Mouse (Mus musculus) heart, postnatal 0 days (tissue): Measurements from ENCODE around the gene Acvrl1. TPM values are rescaled to one million over a fixed set of nuclear protein-coding genes. Genes with fewer than 3 reads are reported as not detected.

Experiments used
- ATAC-seq: fragments of 200-750 bp; cut with Nextera tagmentation; 2 replicates; pipeline ENCODE4 v1.8.0; 2017; ENCODE audit warnings: low read depth, moderate number of reproducible peaks, moderate library complexity; ENCODE audit not compliant: insufficient read depth
- DNase-seq: peaks from one replicate; pipeline ENCODE4 v3.0.0-alpha.2; 2016; ENCODE audit warnings: low spot score
- H3K27ac ChIP-seq: fragments of 300-500 bp; sonication (generic); 2 replicates; pipeline ENCODE4 v1.5.1; 2014; ENCODE audit warnings: low read depth, mild to moderate bottlenecking
- H3K27me3 ChIP-seq: fragments of 300-500 bp; sonication (generic); 2 replicates; pipeline ENCODE4 v1.6.1; 2014; ENCODE audit warnings: low read length, mixed read lengths; ENCODE audit not compliant: control insufficient read depth, insufficient read depth
- H3K36me3 ChIP-seq: fragments of 300-500 bp; sonication (generic); replicated peaks from 2 replicates; pipeline ENCODE4 v1.6.1; 2014; ENCODE audit warnings: low read length, mixed read lengths; ENCODE audit not compliant: control insufficient read depth, insufficient read depth
- H3K4me1 ChIP-seq: fragments of 300-500 bp; sonication (generic); 2 replicates; pipeline ENCODE4 v1.6.1; 2014; ENCODE audit warnings: antibody characterized with exemption; ENCODE audit not compliant: control insufficient read depth, insufficient read depth
- H3K4me2 ChIP-seq: fragments of 300-500 bp; sonication (generic); 2 replicates; pipeline ENCODE4 v1.6.1; 2014; ENCODE audit warnings: low read depth, mild to moderate bottlenecking, low read length, moderate library complexity
- H3K4me3 ChIP-seq: fragments of 300-500 bp; sonication (generic); 2 replicates; pipeline ENCODE4 v1.5.1; 2014; ENCODE audit warnings: low read depth, low read length
- H3K9ac ChIP-seq: fragments of 300-500 bp; sonication (generic); replicated peaks from 2 replicates; pipeline ENCODE4 v1.6.1; 2014; ENCODE audit warnings: low read depth, low read length, mixed read lengths
- H3K9me3 ChIP-seq: fragments of 300-500 bp; sonication (generic); replicated peaks from 2 replicates; pipeline ENCODE4 v1.6.1; 2016; ENCODE audit warnings: low read length; ENCODE audit not compliant: control insufficient read depth
- CTCF ChIP-seq: IDR thresholded peaks from 2 replicates; pipeline ENCODE4 v1.5.1; 2016; ENCODE audit warnings: antibody characterized with exemption, control low read depth, low read depth
- EP300 ChIP-seq: IDR thresholded peaks from 2 replicates; pipeline ENCODE4 v1.6.1; 2016; ENCODE audit warnings: antibody characterized with exemption, low read depth
- WGBS: fragments of 180-500 bp; shearing (Covaris S2); extraction: QIAGEN DNeasy Blood & Tissue Kit; methylation state at CpG from one replicate; pipeline ENCODE4 v1.1.7; 2014; 5-methylcytosine and 5-hydroxymethylcytosine counted together
- polyA plus RNA-seq: library from polyadenylated mRNA; unstranded; fragments of >200 nt; fragmentation: Nextera tagmentation; extraction: Ambion mirVana; gene quantifications from 2 replicates; pipeline ENCODE4 v1.2.1, GENCODE M21; 2015
- total RNA-seq: library from RNA; depleted of rRNA; stranded (reverse); fragments of >200 nt; gene quantifications from 2 replicates; pipeline ENCODE4 v1.2.3, GENCODE M21; 2014; ENCODE audit warnings: low replicate concordance

The Acvrl1 gene
- total and polyA plus RNA-seq, 2 experiments from 2014 or later: 9.3 to 36.0 TPM

DNA sequence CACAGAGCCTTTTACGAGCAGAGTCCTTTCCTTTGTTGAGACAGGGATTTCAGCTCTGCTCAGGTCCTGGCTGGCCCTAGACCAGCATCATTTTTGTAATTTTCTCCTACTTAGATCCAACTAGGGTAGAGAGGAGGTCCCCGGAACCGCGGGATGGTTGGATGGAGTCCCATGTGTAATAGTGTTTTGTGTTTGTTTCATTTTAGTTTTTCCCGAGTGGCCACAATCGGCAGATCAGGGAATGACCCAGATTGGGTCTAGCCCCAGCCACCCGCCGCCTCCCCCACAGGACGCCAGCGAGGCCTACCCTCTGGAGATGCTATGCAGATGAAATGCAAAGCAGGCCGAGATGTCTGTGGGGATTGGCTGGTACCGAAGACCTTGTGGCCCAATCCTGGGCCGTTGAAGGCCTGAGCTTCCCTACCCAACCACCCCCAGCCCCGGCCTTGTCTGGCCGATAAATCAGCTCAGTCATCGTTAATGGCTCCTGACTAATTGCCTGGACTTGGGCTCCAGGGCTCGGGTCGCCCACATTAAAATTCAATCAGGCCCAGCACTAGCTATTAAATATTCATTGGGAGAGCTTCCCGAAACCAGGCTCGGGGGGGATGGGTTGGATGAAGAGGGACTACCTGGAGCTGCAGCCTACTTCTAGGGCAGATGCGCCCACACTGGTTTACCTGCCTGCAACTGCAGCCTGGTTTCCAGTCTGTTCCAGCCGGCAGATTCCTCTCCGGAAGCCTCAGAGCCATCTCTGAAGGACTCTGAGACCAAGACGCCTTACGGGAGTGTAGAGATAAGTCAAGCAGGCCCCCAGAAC is 35.3 kb upstream of the Acvrl1 start:
- Histone ChIP-seq H3K9ac (no peak overlapping the region), H3K27ac (no peak overlapping the region), H3K27me3 (0 out of 2 replicates have a peak, but pooled peaks cover 6% of the 10 kb centered on the region), H3K4me3 (no peak overlapping the region), H3K4me2 (no peak overlapping the region), H3K9me3 (no peaks in the 10 kb centered on the region), H3K4me1 (no peaks in the 10 kb centered on the region; the same call in 1 of the 2 replicates), H3K36me3 (no peaks in the 10 kb centered on the region)
- no peak for DNase-seq
- TF ChIP-seq CTCF (no peak), EP300 (no peak)
- 41% methylated on average over 25 of the region's 25 CpGs for WGBS
- ATAC-seq: no peak

DNA sequence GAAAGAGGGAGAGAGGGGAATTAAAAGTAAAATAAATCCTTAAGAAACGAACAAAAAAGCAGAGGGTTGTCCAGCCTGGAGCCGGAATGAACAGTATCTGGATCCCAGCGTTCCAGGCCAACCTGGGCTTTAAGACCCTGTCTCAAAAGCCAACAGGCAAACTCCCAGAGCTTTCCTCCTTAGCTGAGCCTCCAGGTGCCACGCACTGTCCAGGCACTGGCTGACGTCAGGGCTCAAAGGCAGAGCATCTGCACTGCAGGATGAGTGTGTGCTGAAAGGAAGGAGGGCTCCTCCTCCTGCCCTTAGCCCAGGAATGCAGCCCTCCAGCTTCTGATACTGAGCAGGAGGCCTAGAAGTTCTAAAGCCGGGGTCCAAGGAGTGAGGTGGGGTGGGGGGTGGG is 34.3 kb upstream of the Acvrl1 start:
- H3K4me1 ChIP-seq: no peaks in the 10 kb centered on the region; the same call in 1 of the 2 replicates
- H3K36me3 ChIP-seq: no peaks in the 10 kb centered on the region
- no peak overlapping the region for H3K9ac ChIP-seq
- H3K27me3 ChIP-seq: peaks cover 9% of the 10 kb centered on the region; the same call in 1 of the 2 replicates
- no peak overlapping the region for H3K4me2 ChIP-seq
- DNase-seq (no peak), ATAC-seq (no peak)
- 47% methylated on average over 6 of the region's 6 CpGs for WGBS
- TF ChIP-seq EP300: no peak
- TF ChIP-seq CTCF: no peak
- H3K9me3 ChIP-seq: no peaks in the 10 kb centered on the region
- no peak overlapping the region for H3K4me3 ChIP-seq
- H3K27ac ChIP-seq: no peak overlapping the region

DNA sequence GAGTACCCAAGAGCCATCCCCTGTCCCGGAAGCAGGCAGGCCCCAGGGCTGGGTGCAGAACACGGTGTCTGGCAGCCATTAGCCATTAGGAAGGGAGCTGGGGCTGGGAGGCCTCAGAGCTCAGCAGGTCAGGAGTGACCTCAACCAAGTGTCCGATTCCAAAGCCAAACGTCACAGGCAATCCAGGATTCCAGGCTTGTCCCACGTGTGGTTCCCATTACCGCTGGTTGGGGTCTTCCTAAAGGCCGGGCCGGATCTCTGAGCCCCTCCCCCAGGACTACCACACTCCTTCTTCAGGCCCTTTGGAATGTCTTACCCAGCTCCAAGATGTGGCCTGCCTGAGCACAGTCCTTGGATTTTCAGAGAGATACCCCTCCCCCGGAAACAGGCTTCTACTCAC is 33.3 kb upstream of the Acvrl1 start:
- Histone ChIP-seq H3K9ac (no peak overlapping the region), H3K4me1 (no peaks in the 10 kb centered on the region; the same call in 1 of the 2 replicates), H3K27ac (no peak overlapping the region), H3K27me3 (peaks cover 16% of the 10 kb centered on the region; the same call in 1 of the 2 replicates), H3K4me2 (no peak overlapping the region), H3K9me3 (no peaks in the 10 kb centered on the region), H3K4me3 (no peak overlapping the region), H3K36me3 (no peaks in the 10 kb centered on the region)
- DNase-seq: no peak
- 65% methylated on average over 9 of the region's 9 CpGs for WGBS
- no peak for ATAC-seq
- no peak for TF ChIP-seq CTCF
- TF ChIP-seq EP300: no peak

DNA sequence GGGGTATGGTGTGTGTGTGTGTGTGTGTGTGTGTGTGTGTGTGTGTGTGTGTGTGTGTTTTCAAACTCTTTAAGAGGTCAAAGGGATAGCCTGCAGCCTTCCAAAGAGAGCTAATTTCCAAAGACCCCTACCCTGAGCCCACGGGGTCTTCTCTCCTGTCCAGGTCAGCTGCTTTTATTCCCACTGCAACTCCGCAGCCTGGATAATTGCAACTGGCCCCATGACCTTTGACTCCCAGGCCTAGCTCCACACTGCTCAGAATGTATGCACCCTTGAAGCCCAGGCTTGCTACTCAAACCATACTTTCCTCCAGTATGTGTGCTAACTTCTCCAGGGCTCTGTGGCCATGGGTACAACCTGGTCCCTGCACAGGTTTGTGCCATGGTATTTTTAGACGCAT is 32.9 kb upstream of the Acvrl1 start:
- Histone ChIP-seq H3K27ac (no peak overlapping the region), H3K4me2 (no peak overlapping the region), H3K4me3 (no peak overlapping the region), H3K27me3 (peaks cover 16% of the 10 kb centered on the region; the same call in 1 of the 2 replicates), H3K4me1 (no peaks in the 10 kb centered on the region; the same call in 1 of the 2 replicates), H3K9me3 (no peaks in the 10 kb centered on the region), H3K36me3 (no peaks in the 10 kb centered on the region), H3K9ac (no peak overlapping the region)
- DNase-seq: peak; percentile 2
- no peak for ATAC-seq
- 78% methylated on average over 3 of the region's 3 CpGs for WGBS
- TF ChIP-seq EP300 (no peak), CTCF (no peak)

DNA sequence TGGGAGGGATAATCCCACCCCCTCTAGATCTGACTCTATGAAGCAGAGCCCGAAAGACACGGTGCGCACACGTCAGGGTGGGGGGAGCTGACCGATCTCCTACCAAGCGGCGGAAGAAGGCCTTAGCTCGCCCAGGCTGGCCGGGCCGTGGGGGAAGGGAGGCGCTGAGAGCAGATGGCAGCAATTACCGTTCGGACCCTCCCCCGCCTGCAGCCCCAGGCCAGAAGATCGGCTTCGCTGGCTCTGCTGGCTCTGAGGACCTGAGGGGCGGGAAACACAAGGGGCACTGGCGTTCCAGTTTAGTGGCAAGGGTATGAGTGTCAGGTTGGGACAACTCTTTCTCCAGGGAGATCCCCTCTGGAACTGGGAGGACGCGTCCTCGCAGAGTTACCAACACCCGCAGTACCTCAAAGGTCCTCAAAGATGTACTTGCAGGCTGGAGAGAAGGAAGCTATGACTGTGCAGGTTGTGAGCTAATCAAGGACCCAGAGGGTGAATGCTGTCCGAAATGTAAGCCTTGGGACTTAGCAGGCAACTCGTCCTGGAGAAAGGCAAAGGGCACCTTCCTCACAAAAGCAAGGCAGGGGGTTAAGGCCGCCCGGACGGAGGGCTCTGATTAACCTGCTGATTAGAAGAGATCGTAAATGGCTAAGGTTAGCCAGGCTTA is 30.2 kb upstream of the Acvrl1 start:
- no peak for DNase-seq

More for the DNA sequence above, 30.2 kb upstream of the Acvrl1 start:
- Histone ChIP-seq H3K27ac (no peak overlapping the region), H3K4me3 (peak overlapping the region; percentile 17; the same call in 1 of the 2 replicates), H3K27me3 (peaks cover 18% of the 10 kb centered on the region; the same call in 1 of the 2 replicates), H3K4me1 (no peaks in the 10 kb centered on the region; the same call in 1 of the 2 replicates), H3K4me2 (peak overlapping the region; percentile 45), H3K36me3 (no peaks in the 10 kb centered on the region), H3K9me3 (no peaks in the 10 kb centered on the region), H3K9ac (no peak overlapping the region)
- TF ChIP-seq CTCF (no peak), EP300 (no peak)
- WGBS: 11% methylated on average over 28 of the region's 28 CpGs
- ATAC-seq: no peak
